Mouse (Mus musculus): ENCODE data around the gene Anks1. TPM values are rescaled to one million over a fixed set of nuclear protein-coding genes. Genes with fewer than 3 reads are reported as not detected.

Anks1 gene
- polyA plus RNA-seq, 1 experiment from 2014 or later = 13.3 TPM

GRCm38 (mm10) chr17:27935091-27935490, 26.0 kb downstream of the Anks1 start:
- Histone ChIP-seq H3K9ac (replicated peaks; ENCODE audit: low read length) (no peak overlapping the region), H3K4me3 (ENCODE audit: low read depth, low read length) (no peak overlapping the region), H3K27ac (replicated peaks; ENCODE audit: low read depth, low read length) (no peak overlapping the region), H3K9me3 (replicated peaks; ENCODE audit: control insufficient read depth, low read length) (no peaks in the 10 kb centered on the region), H3K4me2 (ENCODE audit: low read depth, low read length) (no peak overlapping the region), H3K27me3 (ENCODE audit: control insufficient read depth, insufficient read depth, low read length) (no peaks in the 10 kb centered on the region), H3K36me3 (replicated peaks; ENCODE audit: control insufficient read depth, insufficient read depth, low read depth, low read length) (no peaks in the 10 kb centered on the region), H3K4me1 (ENCODE audit: control insufficient read depth, insufficient read depth, low read length) (no peaks in the 10 kb centered on the region; the same call in 1 of the 2 replicates)
- WGBS = 95% methylated on average over 3 of the region's 3 CpGs
- DNase-seq (ENCODE audit: low spot score) (no peak), ATAC-seq (replicated peaks; ENCODE audit: insufficient number of reproducible peaks, low FRiP score, low TSS enrichment, low read depth) (no peak)

DNA sequence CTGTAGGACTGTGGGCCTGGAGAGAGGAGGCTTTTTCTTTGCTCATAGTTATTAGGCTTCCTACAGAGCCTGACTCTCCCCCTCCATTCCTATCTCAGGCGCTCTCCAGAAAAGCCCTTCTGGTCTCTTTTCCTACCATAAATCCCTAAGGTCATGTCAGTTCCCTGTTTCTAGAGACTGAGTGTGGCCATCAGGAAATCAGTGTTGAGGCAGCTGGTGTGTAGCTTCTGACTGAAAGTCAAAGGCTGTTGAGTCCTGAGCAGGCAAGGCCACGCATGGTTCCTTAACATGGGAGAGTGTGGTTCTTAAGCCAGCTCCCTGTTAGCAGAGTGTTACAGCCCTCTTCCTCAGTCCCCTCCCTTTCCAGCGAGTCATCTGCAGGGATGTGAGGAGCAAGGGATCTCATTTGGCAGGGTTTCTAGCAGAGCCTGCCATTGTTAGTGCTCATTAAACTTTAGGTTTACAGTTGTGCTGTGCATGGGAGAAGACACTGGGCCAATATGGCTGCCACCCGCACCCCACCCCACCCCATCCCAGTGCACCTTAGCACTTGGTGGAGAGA, 28.0 kb downstream of the Anks1 start:
- Histone ChIP-seq H3K9ac (replicated peaks; ENCODE audit: low read length) (no peak overlapping the region), H3K27ac (replicated peaks; ENCODE audit: low read depth, low read length) (no peak overlapping the region), H3K27me3 (ENCODE audit: control insufficient read depth, insufficient read depth, low read length) (no peaks in the 10 kb centered on the region), H3K9me3 (replicated peaks; ENCODE audit: control insufficient read depth, low read length) (no peaks in the 10 kb centered on the region), H3K36me3 (replicated peaks; ENCODE audit: control insufficient read depth, insufficient read depth, low read depth, low read length) (no peaks in the 10 kb centered on the region), H3K4me2 (ENCODE audit: low read depth, low read length) (no peak overlapping the region), H3K4me1 (ENCODE audit: control insufficient read depth, insufficient read depth, low read length) (no peaks in the 10 kb centered on the region; the same call in 1 of the 2 replicates), H3K4me3 (ENCODE audit: low read depth, low read length) (no peak overlapping the region)
- ATAC-seq (replicated peaks; ENCODE audit: insufficient number of reproducible peaks, low FRiP score, low TSS enrichment, low read depth) = no peak
- DNase-seq (ENCODE audit: low spot score) = no peak
- 92% methylated on average over 4 of the region's 4 CpGs for WGBS

- no peak overlapping the region for H3K4me2 ChIP-seq (ENCODE audit: low read depth, low read length)
- H3K4me3 ChIP-seq (ENCODE audit: low read depth, low read length) = no peak overlapping the region
- H3K9me3 ChIP-seq (replicated peaks; ENCODE audit: control insufficient read depth, low read length) = no peaks in the 10 kb centered on the region
- DNase-seq (ENCODE audit: low spot score) (no peak), ATAC-seq (replicated peaks; ENCODE audit: insufficient number of reproducible peaks, low FRiP score, low TSS enrichment, low read depth) (no peak)
- no peak overlapping the region for H3K27ac ChIP-seq (replicated peaks; ENCODE audit: low read depth, low read length)
- H3K36me3 ChIP-seq (replicated peaks; ENCODE audit: control insufficient read depth, insufficient read depth, low read depth, low read length) = no peaks in the 10 kb centered on the region
- no peak overlapping the region for H3K9ac ChIP-seq (replicated peaks; ENCODE audit: low read length)
- 76% methylated on average over 12 of the region's 12 CpGs for WGBS
- no peaks in the 10 kb centered on the region for H3K27me3 ChIP-seq (ENCODE audit: control insufficient read depth, insufficient read depth, low read length)
- no peaks in the 10 kb centered on the region; the same call in 1 of the 2 replicates for H3K4me1 ChIP-seq (ENCODE audit: control insufficient read depth, insufficient read depth, low read length)
Observed at GRCm38 (mm10) chr17:27938121-27938754, 29.1 kb downstream of the Anks1 start.

GRCm38 (mm10) chr17:27939028-27939427, 29.9 kb downstream of the Anks1 start:
- no peak overlapping the region for H3K4me2 ChIP-seq (ENCODE audit: low read depth, low read length)
- no peak overlapping the region for H3K27ac ChIP-seq (replicated peaks; ENCODE audit: low read depth, low read length)
- no peaks in the 10 kb centered on the region for H3K36me3 ChIP-seq (replicated peaks; ENCODE audit: control insufficient read depth, insufficient read depth, low read depth, low read length)
- WGBS = 87% methylated on average over 5 of the region's 5 CpGs
- H3K4me1 ChIP-seq (ENCODE audit: control insufficient read depth, insufficient read depth, low read length) = no peaks in the 10 kb centered on the region; the same call in 1 of the 2 replicates
- DNase-seq (ENCODE audit: low spot score) (no peak), ATAC-seq (replicated peaks; ENCODE audit: insufficient number of reproducible peaks, low FRiP score, low TSS enrichment, low read depth) (no peak)
- no peaks in the 10 kb centered on the region for H3K27me3 ChIP-seq (ENCODE audit: control insufficient read depth, insufficient read depth, low read length)
- H3K9ac ChIP-seq (replicated peaks; ENCODE audit: low read length) = no peak overlapping the region
- no peak overlapping the region for H3K4me3 ChIP-seq (ENCODE audit: low read depth, low read length)
- no peaks in the 10 kb centered on the region for H3K9me3 ChIP-seq (replicated peaks; ENCODE audit: control insufficient read depth, low read length)

DNA sequence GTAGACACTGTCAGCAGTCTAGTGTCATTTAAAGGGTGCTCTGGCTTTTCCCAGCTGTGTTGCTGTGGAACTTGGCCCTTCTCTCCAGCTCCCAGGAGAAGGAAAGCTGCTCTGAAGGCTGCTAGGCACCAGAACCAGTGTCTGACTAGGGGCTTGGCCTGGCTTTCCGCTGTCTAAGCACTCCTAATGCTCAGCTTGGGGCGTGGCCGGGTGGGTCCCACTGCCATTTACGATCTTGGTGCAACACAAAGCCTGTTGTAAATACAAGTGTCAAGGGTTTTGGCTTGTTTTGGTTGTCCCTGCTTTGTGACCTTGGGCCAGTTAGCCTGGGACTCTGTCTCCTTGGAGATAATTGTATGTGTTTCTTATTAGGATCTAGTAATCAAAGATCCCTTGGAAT, 31.2 kb downstream of the Anks1 start:
- H3K4me3 ChIP-seq (ENCODE audit: low read depth, low read length) = no peak overlapping the region
- H3K4me2 ChIP-seq (ENCODE audit: low read depth, low read length) = no peak overlapping the region
- H3K9ac ChIP-seq (replicated peaks; ENCODE audit: low read length) = no peak overlapping the region
- H3K36me3 ChIP-seq (replicated peaks; ENCODE audit: control insufficient read depth, insufficient read depth, low read depth, low read length) = no peaks in the 10 kb centered on the region
- no peaks in the 10 kb centered on the region; the same call in 1 of the 2 replicates for H3K4me1 ChIP-seq (ENCODE audit: control insufficient read depth, insufficient read depth, low read length)
- H3K27ac ChIP-seq (replicated peaks; ENCODE audit: low read depth, low read length) = no peak overlapping the region
- no peaks in the 10 kb centered on the region for H3K9me3 ChIP-seq (replicated peaks; ENCODE audit: control insufficient read depth, low read length)
- DNase-seq (ENCODE audit: low spot score) (no peak), ATAC-seq (replicated peaks; ENCODE audit: insufficient number of reproducible peaks, low FRiP score, low TSS enrichment, low read depth) (no peak)
- WGBS = 76% methylated on average over 4 of the region's 4 CpGs
- H3K27me3 ChIP-seq (ENCODE audit: control insufficient read depth, insufficient read depth, low read length) = no peaks in the 10 kb centered on the region

DNA sequence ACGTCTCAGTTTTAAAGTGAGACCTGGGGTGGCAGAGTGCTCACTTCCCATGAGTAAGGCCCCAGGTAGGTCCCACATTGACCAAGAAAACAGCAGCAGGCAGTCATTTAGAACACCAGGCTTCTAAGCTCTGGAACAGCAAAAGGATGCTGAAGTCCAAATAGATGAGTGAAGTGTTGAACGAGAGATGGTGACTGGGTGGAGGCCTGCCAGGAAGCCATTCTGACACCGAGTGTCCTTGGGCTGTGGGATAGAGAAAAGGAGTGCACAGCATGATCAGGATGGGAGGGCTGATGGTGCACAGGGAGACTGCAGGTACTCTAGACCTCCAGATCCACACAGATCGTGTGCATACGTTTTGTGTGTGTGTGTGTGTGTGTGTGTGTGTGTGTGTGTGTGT, 32.1 kb downstream of the Anks1 start:
- H3K4me3 ChIP-seq (ENCODE audit: low read depth, low read length) = no peak overlapping the region
- no peak overlapping the region for H3K9ac ChIP-seq (replicated peaks; ENCODE audit: low read length)
- no peaks in the 10 kb centered on the region for H3K36me3 ChIP-seq (replicated peaks; ENCODE audit: control insufficient read depth, insufficient read depth, low read depth, low read length)
- H3K4me1 ChIP-seq (ENCODE audit: control insufficient read depth, insufficient read depth, low read length) = peaks cover 3% of the 10 kb centered on the region; the same call in 1 of the 2 replicates
- ATAC-seq (replicated peaks; ENCODE audit: insufficient number of reproducible peaks, low FRiP score, low TSS enrichment, low read depth) (no peak), DNase-seq (ENCODE audit: low spot score) (no peak)
- no peaks in the 10 kb centered on the region for H3K9me3 ChIP-seq (replicated peaks; ENCODE audit: control insufficient read depth, low read length)
- H3K4me2 ChIP-seq (ENCODE audit: low read depth, low read length) = no peak overlapping the region
- no peak overlapping the region for H3K27ac ChIP-seq (replicated peaks; ENCODE audit: low read depth, low read length)
- H3K27me3 ChIP-seq (ENCODE audit: control insufficient read depth, insufficient read depth, low read length) = no peaks in the 10 kb centered on the region
- WGBS = 81% methylated on average over 5 of the region's 5 CpGs

DNA sequence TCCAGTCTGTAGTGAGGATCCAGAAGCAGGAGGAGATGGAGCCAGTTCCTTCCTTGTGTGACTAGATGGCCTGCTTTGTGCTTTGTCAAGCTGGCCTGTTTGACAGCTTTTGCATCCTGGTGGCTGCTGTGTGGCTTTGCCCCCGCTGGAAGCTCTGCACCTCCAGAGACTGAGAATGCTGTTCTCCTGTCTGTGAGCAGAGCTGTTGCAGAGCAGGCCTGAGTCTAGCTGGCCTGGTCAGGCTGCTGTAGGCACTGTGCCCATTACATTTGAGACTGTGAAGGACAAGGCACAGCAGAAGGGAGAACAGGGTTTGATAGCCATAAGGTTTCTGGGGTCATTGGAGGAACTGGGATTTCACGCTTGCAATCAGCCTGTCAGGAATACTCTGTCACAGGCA, 32.6 kb downstream of the Anks1 start:
- no peaks in the 10 kb centered on the region for H3K27me3 ChIP-seq (ENCODE audit: control insufficient read depth, insufficient read depth, low read length)
- H3K9ac ChIP-seq (replicated peaks; ENCODE audit: low read length) = no peak overlapping the region; the same call in 1 of the 2 replicates
- H3K9me3 ChIP-seq (replicated peaks; ENCODE audit: control insufficient read depth, low read length) = no peaks in the 10 kb centered on the region
- 70% methylated on average over 2 of the region's 2 CpGs for WGBS
- H3K27ac ChIP-seq (replicated peaks; ENCODE audit: low read depth, low read length) = no peak overlapping the region
- ATAC-seq (replicated peaks; ENCODE audit: insufficient number of reproducible peaks, low FRiP score, low TSS enrichment, low read depth) = no peak
- H3K4me3 ChIP-seq (ENCODE audit: low read depth, low read length) = no peak overlapping the region
- peaks cover 4% of the 10 kb centered on the region; the same call in 1 of the 2 replicates for H3K4me1 ChIP-seq (ENCODE audit: control insufficient read depth, insufficient read depth, low read length)
- no peak for DNase-seq (ENCODE audit: low spot score)
- no peak overlapping the region for H3K4me2 ChIP-seq (ENCODE audit: low read depth, low read length)
- no peaks in the 10 kb centered on the region for H3K36me3 ChIP-seq (replicated peaks; ENCODE audit: control insufficient read depth, insufficient read depth, low read depth, low read length)

DNA sequence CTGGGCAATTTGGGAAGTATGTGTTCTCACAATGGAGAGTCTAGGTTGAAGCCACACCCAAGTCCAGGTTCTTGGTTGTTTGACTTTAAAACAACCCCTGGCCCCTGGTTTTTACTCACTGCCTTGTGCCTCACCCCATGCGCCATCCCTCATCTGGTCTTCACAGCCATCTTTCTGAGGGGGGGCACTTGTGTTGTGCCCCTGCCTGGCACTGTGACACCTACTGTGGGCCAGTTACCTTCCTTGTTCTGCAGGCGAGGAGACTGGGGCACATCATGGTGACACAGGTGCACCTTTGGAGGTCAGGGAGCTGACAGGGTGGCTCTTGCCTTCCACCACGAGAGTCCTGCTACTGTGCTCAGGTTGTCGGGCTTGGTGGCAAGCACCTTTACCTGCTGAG, 33.0 kb downstream of the Anks1 start:
- WGBS = 89% methylated on average over 4 of the region's 4 CpGs
- H3K9me3 ChIP-seq (replicated peaks; ENCODE audit: control insufficient read depth, low read length) = no peaks in the 10 kb centered on the region

More for the DNA sequence above, 33.0 kb downstream of the Anks1 start:
- Histone ChIP-seq H3K9ac (replicated peaks; ENCODE audit: low read length) (no peak overlapping the region), H3K4me2 (ENCODE audit: low read depth, low read length) (no peak overlapping the region), H3K4me3 (ENCODE audit: low read depth, low read length) (no peak overlapping the region), H3K27ac (replicated peaks; ENCODE audit: low read depth, low read length) (no peak overlapping the region), H3K4me1 (ENCODE audit: control insufficient read depth, insufficient read depth, low read length) (peaks cover 4% of the 10 kb centered on the region; the same call in 1 of the 2 replicates), H3K27me3 (ENCODE audit: control insufficient read depth, insufficient read depth, low read length) (no peaks in the 10 kb centered on the region), H3K36me3 (replicated peaks; ENCODE audit: control insufficient read depth, insufficient read depth, low read depth, low read length) (no peaks in the 10 kb centered on the region)
- ATAC-seq (replicated peaks; ENCODE audit: insufficient number of reproducible peaks, low FRiP score, low TSS enrichment, low read depth) (no peak), DNase-seq (ENCODE audit: low spot score) (no peak)
